Mouse (Mus musculus): Measurements from ENCODE around the gene Cadm1. TPM values are rescaled to one million over a fixed set of nuclear protein-coding genes. Genes with fewer than 3 reads are reported as not detected.

Cadm1 gene
- polyA plus RNA-seq, 1 experiment from 2014 or later = 86.8 TPM

GRCm38 (mm10) chr9:47749160-47749559 is 219.2 kb downstream of the Cadm1 start:
- ATAC-seq (no peak), DNase-seq (ENCODE audit: low read depth, low spot score) (no peak)
- CTCF ChIA-PET = interaction anchor here (1.3 to 1.4 kb wide), 2 partner anchors 10 to 15 kb away, joined by 3 to 5 read pairs; no protein-coding TSS in a partner anchor
- in situ Hi-C loops (cut with MboI; ENCODE audit: low pct_unique_long_range_greater_than_20kb) = loop anchor here (25.0 kb wide), 1 partner anchor 838 kb away; no protein-coding TSS in a partner anchor
- no peak for TF ChIP-seq CTCF (IDR thresholded peaks at IDR 0.05)
- POLR2A ChIA-PET = no interaction called here
- H3K27me3 ChIP-seq = no peaks in the 10 kb centered on the region

DNA sequence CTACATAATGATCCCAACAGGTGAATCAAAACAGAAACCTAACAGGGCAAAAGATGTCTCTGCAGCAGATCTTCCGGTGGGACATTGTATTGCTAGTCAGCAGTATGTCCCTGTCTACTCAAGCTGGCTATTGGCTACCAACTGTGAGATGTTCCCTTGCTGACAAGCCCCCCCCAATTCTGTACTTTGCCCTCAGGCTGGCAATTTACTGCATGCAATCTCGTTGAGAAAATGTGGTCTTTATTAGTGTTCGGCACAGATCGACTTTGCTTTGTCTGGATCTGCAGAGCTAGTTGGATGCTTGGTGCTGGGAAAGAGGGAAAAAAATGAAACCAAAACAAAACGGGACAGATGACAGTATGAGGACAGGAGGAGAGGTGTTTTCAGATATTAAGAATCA is 222.5 kb downstream of the Cadm1 start:
- no peak for TF ChIP-seq CTCF (IDR thresholded peaks at IDR 0.05)
- no peaks in the 10 kb centered on the region for H3K27me3 ChIP-seq
- DNase-seq (ENCODE audit: low read depth, low spot score) = no peak
- POLR2A ChIA-PET = interaction anchor here (0.6 kb wide), 1 partner anchor 79 kb away, joined by 3 read pairs; no protein-coding TSS in a partner anchor
- CTCF ChIA-PET = interaction anchor here (1.5 kb wide), 1 partner anchor 10 kb away, joined by 3 read pairs; no protein-coding TSS in a partner anchor
- no peak for ATAC-seq
- in situ Hi-C loops (cut with MboI; ENCODE audit: low pct_unique_long_range_greater_than_20kb) = no loop called here

DNA sequence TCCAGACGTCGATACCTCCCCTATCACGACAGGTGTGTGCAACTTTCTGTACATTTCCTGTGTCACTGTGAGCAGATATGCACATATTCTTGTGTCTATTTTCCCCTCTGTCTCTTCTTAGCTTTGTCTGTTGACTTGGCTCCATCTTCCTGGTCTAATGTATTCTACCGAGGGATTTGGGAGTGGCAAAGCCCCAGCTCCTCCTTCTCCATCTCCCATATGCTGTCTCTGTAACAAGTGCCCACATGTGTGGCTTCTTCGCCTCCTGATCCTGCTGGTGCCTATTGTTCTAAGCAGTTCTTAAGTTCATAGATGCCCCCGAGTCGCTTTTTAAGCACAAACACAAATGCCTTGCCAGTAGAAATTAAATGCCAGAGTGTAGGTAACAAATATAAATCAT is 223.2 kb downstream of the Cadm1 start:
- H3K27me3 ChIP-seq = no peaks in the 10 kb centered on the region
- ATAC-seq = no peak
- in situ Hi-C loops (cut with MboI; ENCODE audit: low pct_unique_long_range_greater_than_20kb) = no loop called here
- ChIA-PET POLR2A (no interaction called here), CTCF (no interaction called here)
- no peak for TF ChIP-seq CTCF (IDR thresholded peaks at IDR 0.05)
- DNase-seq (ENCODE audit: low read depth, low spot score) = no peak

DNA sequence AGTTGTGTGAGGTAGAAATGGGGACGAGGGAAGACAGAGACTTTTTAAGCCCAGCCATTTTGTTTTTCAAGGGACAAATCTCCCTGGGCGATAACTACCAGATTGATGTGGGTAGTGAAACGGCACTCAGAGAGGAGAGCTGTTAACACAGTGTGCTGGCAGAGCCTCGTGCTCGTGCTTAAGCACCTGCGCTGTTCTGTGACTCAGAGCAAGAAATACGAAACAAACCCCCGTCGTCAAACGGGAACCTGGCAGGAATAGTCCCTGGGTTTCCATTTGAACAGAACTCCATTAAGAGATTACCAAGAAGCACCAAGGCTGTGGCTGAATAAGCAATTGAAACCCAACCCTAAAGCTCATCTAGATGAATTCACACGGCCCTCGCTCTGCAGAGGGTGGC is 225.1 kb downstream of the Cadm1 start:
- TF ChIP-seq CTCF (IDR thresholded peaks at IDR 0.05) = no peak
- POLR2A ChIA-PET = no interaction called here
- no peaks in the 10 kb centered on the region for H3K27me3 ChIP-seq
- DNase-seq (ENCODE audit: low read depth, low spot score) (no peak), ATAC-seq (no peak)
- CTCF ChIA-PET = interaction anchor here (1.0 to 1.2 kb wide), 3 partner anchors 8 to 25 kb away, joined by 3 to 4 read pairs (median 3); no protein-coding TSS in a partner anchor
- in situ Hi-C loops (cut with MboI; ENCODE audit: low pct_unique_long_range_greater_than_20kb) = no loop called here

DNA sequence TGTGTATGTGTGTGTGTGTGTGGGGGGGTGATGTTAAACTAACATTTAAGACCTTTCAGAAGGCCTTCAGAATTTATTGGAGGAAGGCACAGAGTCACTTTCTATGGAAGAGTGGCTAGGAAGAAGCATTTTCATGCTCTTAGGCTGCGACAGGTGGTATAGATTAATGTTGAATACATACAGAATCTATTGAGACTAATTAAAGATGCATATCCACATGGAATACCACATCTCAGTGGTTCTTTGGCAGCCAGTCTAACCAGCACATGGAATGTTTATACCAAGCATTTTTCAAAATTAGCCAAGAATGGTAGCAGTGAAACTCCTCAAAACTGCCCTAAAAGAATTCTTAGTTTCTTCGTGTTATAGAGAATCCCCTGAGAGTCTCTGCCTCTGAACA is 227.8 kb downstream of the Cadm1 start:
- POLR2A ChIA-PET = no interaction called here
- ATAC-seq (no peak), DNase-seq (ENCODE audit: low read depth, low spot score) (no peak)
- in situ Hi-C loops (cut with MboI; ENCODE audit: low pct_unique_long_range_greater_than_20kb) = no loop called here
- H3K27me3 ChIP-seq = no peaks in the 10 kb centered on the region
- CTCF ChIA-PET = no interaction called here
- no peak for TF ChIP-seq CTCF (IDR thresholded peaks at IDR 0.05)

- ChIA-PET POLR2A (interaction anchor here (0.7 kb wide), 1 partner anchor 10 kb away, joined by 3 read pairs; no protein-coding TSS in a partner anchor), CTCF (interaction anchor here (1.1 to 1.3 kb wide), 2 partner anchors 10 to 15 kb away, joined by 5 to 6 read pairs; no protein-coding TSS in a partner anchor)
- DNase-seq (ENCODE audit: low read depth, low spot score) (no peak), ATAC-seq (no peak)
- no peak for TF ChIP-seq CTCF (IDR thresholded peaks at IDR 0.05)
- H3K27me3 ChIP-seq = no peaks in the 10 kb centered on the region
- in situ Hi-C loops (cut with MboI; ENCODE audit: low pct_unique_long_range_greater_than_20kb) = no loop called here
Observed at GRCm38 (mm10) chr9:47758320-47758719, 228.3 kb downstream of the Cadm1 start.

- no peak for ATAC-seq
- H3K27me3 ChIP-seq = no peaks in the 10 kb centered on the region
- no peak for TF ChIP-seq CTCF (IDR thresholded peaks at IDR 0.05)
- no peak for DNase-seq (ENCODE audit: low read depth, low spot score)
- POLR2A ChIA-PET = no interaction called here
- in situ Hi-C loops (cut with MboI; ENCODE audit: low pct_unique_long_range_greater_than_20kb) = no loop called here
- CTCF ChIA-PET = interaction anchor here (1.1 to 1.8 kb wide), 3 partner anchors 10 to 14 kb away, joined by 3 to 5 read pairs (median 5); no protein-coding TSS in a partner anchor
Observed at GRCm38 (mm10) chr9:47759807-47760206, 229.8 kb downstream of the Cadm1 start.

DNA sequence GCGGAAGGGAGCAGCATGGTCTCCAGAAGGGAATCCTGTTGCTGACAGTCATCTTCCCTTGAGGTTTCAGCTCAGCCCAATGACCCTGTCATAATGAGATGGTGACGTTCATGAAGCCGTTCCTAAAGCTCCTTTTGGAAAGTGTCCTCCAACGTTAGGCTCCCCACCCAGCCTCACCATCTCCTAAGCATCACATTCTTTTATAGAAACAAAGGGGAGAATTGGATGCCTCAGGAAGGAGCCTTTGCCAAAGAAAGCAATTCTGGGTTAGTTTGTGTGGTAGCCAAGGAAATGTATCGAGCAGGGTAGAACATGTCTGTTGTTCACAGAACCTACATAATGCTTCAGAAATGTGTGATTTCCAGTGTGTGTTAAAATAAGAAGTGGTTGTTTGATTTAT is 231.6 kb downstream of the Cadm1 start:
- ChIA-PET CTCF (interaction anchor here (1.4 kb wide), 1 partner anchor 18 kb away, joined by 3 read pairs; no protein-coding TSS in a partner anchor), POLR2A (no interaction called here)
- no peak for DNase-seq (ENCODE audit: low read depth, low spot score)
- TF ChIP-seq CTCF (IDR thresholded peaks at IDR 0.05) = no peak
- ATAC-seq = no peak
- in situ Hi-C loops (cut with MboI; ENCODE audit: low pct_unique_long_range_greater_than_20kb) = no loop called here
- no peaks in the 10 kb centered on the region for H3K27me3 ChIP-seq

DNA sequence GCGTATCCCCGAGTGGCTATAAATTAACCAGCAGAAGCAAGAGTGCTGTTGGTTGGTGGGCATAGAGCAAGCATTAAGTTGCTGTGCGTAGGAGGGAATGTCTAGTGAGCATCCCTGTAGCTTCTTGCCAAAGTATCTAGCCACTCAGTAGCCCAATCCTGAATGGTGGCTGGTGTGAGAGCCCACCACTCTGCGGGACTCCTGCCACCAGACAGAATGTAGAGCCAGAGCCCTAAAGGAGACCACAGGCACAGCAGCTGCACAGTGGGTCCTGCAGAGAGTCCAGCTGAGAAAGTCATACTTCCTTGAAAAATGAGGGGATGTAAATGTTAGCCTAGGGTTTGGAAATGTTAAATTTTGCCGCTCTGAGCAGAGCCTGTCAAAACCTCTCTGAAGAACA is 232.9 kb downstream of the Cadm1 start:
- DNase-seq (ENCODE audit: low read depth, low spot score) (no peak), ATAC-seq (no peak)
- in situ Hi-C loops (cut with MboI; ENCODE audit: low pct_unique_long_range_greater_than_20kb) = no loop called here
- no peak for TF ChIP-seq CTCF (IDR thresholded peaks at IDR 0.05)
- CTCF ChIA-PET = interaction anchor here (1.1 to 1.4 kb wide), 3 partner anchors 8 to 21 kb away, joined by 3 to 4 read pairs (median 3); no protein-coding TSS in a partner anchor
- POLR2A ChIA-PET = no interaction called here
- no peaks in the 10 kb centered on the region for H3K27me3 ChIP-seq

DNA sequence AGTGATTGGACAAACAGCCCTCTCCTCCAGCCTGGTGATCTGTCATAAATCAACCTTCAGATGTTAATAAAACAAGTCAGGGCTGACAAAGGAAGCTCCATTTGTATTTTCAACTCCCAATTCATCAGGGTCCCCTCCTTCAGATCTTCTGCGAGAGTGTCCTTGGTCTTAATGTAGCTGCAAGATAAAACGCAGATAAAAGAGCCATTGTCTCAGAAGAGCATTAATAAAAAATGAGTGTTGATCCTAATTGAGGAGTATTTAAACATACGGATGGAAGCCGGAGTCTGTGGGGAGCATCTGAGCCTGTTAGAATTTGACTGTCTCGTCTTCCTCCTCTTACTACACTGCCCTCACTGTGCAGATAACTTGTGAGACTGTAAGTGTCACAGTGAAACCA is 234.9 kb downstream of the Cadm1 start:
- CTCF ChIA-PET = no interaction called here
- DNase-seq (ENCODE audit: low read depth, low spot score) (no peak), ATAC-seq (no peak)
- in situ Hi-C loops (cut with MboI; ENCODE audit: low pct_unique_long_range_greater_than_20kb) = no loop called here
- POLR2A ChIA-PET = no interaction called here
- H3K27me3 ChIP-seq = no peaks in the 10 kb centered on the region
- TF ChIP-seq CTCF (IDR thresholded peaks at IDR 0.05) = no peak

- no peak for TF ChIP-seq CTCF (IDR thresholded peaks at IDR 0.05)
- no peak for ATAC-seq
- in situ Hi-C loops (cut with MboI; ENCODE audit: low pct_unique_long_range_greater_than_20kb) = no loop called here
Observed at GRCm38 (mm10) chr9:47765323-47765722, 235.3 kb downstream of the Cadm1 start.

DNA sequence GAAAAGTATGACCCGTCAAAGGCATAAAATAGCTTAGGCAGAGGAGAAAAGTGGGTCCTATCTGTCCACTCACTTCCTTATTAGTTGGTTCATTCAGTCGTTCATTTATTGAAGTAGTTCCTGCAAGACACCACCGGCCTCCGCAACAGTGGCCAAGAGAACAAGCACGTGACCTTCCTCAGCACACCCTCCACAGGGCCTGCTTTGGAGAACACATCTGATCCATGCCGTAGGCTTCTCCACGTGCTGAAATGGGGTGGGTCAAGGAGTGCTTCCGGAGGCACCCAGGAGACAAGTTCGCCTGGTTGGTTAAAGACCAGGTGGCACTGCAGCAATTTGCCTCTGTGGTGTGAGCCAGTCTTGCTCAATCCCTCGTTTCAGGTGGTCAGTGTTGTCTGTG is 236.4 kb downstream of the Cadm1 start:
- DNase-seq (ENCODE audit: low read depth, low spot score) = no peak
- ChIA-PET CTCF (no interaction called here), POLR2A (no interaction called here)
- no peak for TF ChIP-seq CTCF (IDR thresholded peaks at IDR 0.05)
- in situ Hi-C loops (cut with MboI; ENCODE audit: low pct_unique_long_range_greater_than_20kb) = no loop called here
- no peaks in the 10 kb centered on the region for H3K27me3 ChIP-seq
- ATAC-seq = no peak

More at GRCm38 (mm10) chr9:47765323-47765722, 235.3 kb downstream of the Cadm1 start:
- H3K27me3 ChIP-seq = no peaks in the 10 kb centered on the region
- ChIA-PET CTCF (no interaction called here), POLR2A (interaction anchor here (0.6 kb wide), 1 partner anchor 75 kb away, joined by 4 read pairs; no protein-coding TSS in a partner anchor)
- no peak for DNase-seq (ENCODE audit: low read depth, low spot score)

Data from Patski (cell line).